Mouse (Mus musculus): ENCODE results near the gene Cilp2. TPM values are rescaled to one million over a fixed set of nuclear protein-coding genes. Genes with fewer than 3 reads are reported as not detected.

Gene Cilp2
- polyA plus RNA-seq, 1 experiment from 2014 or later = 4.9 TPM

DNA sequence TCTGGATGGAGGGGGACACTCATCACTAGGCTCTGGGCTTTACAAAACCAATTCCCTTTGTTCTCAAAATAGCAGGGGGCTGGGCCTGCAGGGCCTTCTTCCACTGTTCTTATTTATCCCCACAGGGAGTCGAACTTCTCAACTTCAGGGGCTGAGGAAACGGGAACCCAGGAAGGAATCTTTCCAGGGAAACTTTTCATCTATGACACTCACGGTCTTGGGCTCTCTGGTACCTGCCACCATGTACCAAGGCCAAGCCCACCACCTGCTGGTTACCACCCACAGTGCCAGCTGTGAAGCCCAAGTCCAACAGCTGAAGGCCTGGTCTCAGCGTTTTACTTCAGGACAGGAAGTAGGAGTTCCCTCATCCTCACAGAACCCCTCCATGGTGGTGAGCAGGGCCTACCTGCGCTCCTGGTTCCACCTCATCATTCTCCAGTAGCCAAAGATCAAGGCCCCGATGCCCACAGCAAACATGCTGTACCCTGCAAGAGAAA is 7.4 kb upstream of the Cilp2 start:
- no peak overlapping the region for H3K4me2 ChIP-seq (ENCODE audit: low read length)
- ATAC-seq = no peak
- 0 out of 2 replicates have a peak, but pooled peaks cover 2% of the 10 kb centered on the region for H3K36me3 ChIP-seq (ENCODE audit: control insufficient read depth, insufficient read depth)
- 48% methylated on average over 6 of the region's 6 CpGs for WGBS
- no peak overlapping the region for H3K4me3 ChIP-seq (replicated peaks; ENCODE audit: low read length)
- peaks cover 5% of the 10 kb centered on the region for H3K27me3 ChIP-seq (replicated peaks; ENCODE audit: control insufficient read depth, insufficient read depth, low read length)
- H3K9me3 ChIP-seq (ENCODE audit: control insufficient read depth, low read length) = no peaks in the 10 kb centered on the region
- H3K27ac ChIP-seq (ENCODE audit: low read length) = no peak overlapping the region
- no peak overlapping the region for H3K9ac ChIP-seq (replicated peaks; ENCODE audit: low read depth, low read length)
- H3K4me1 ChIP-seq (replicated peaks; ENCODE audit: control insufficient read depth, insufficient read depth, low read length) = peaks cover 24% of the 10 kb centered on the region

DNA sequence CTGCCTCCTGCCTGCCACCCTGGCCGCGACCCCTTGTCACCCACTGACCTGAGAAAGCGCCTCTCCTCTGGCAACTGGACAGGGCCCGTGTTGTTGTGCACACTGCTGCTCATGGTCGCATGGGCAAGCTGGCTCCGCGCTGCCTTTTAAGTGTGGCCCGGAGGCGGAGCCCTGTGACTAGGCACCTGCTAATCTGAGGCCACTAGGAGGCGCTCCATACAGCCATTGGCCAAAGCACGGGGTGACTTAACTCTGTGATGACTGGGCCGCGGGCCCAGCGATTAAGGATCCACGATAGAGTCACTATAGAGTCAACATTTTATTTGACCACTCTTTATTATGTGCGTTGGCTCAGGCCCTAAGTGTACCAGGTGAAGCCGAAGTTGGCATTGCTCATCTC is 6.4 kb upstream of the Cilp2 start:
- WGBS = 22% methylated on average over 17 of the region's 17 CpGs
- Histone ChIP-seq H3K9ac (replicated peaks; ENCODE audit: low read depth, low read length) (no peak overlapping the region), H3K27ac (ENCODE audit: low read length) (no peak overlapping the region), H3K4me3 (replicated peaks; ENCODE audit: low read length) (no peak overlapping the region), H3K4me1 (replicated peaks; ENCODE audit: control insufficient read depth, insufficient read depth, low read length) (peaks cover 25% of the 10 kb centered on the region), H3K36me3 (ENCODE audit: control insufficient read depth, insufficient read depth) (0 out of 2 replicates have a peak, but pooled peaks cover 2% of the 10 kb centered on the region), H3K9me3 (ENCODE audit: control insufficient read depth, low read length) (no peaks in the 10 kb centered on the region), H3K4me2 (ENCODE audit: low read length) (no peak overlapping the region), H3K27me3 (replicated peaks; ENCODE audit: control insufficient read depth, insufficient read depth, low read length) (peaks cover 15% of the 10 kb centered on the region)
- peak; percentile 8; the same call in 1 of the 2 replicates for ATAC-seq

DNA sequence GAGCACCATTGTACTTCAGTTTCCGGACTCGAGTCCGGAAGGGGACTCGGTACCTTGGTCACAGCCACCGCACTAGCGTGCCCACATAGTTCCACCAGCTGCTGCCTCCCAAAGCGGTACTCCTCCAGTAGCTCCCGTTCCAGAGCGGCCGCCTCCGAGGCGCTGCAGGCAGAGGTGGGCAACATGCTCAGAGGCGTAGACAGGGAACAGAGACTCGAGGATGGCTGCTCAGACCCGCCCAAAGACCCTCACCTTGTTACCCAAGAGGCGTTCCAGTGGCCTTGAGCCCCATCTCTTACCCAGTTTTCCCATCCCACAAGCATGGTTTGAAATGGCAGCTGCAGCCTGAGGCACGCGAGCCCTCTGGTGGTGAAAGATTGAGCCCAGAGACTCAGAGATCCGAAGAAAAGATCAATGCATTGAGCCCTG is 3.3 kb upstream of the Cilp2 start:
- Histone ChIP-seq H3K36me3 (ENCODE audit: control insufficient read depth, insufficient read depth) (0 out of 2 replicates have a peak, but pooled peaks cover 2% of the 10 kb centered on the region), H3K27ac (ENCODE audit: low read length) (no peak overlapping the region; the same call in 1 of the 2 replicates), H3K9ac (replicated peaks; ENCODE audit: low read depth, low read length) (peak overlapping the region; percentile 31), H3K27me3 (replicated peaks; ENCODE audit: control insufficient read depth, insufficient read depth, low read length) (peaks cover 40% of the 10 kb centered on the region), H3K9me3 (ENCODE audit: control insufficient read depth, low read length) (no peaks in the 10 kb centered on the region), H3K4me3 (replicated peaks; ENCODE audit: low read length) (no peak overlapping the region), H3K4me1 (replicated peaks; ENCODE audit: control insufficient read depth, insufficient read depth, low read length) (peaks cover 41% of the 10 kb centered on the region), H3K4me2 (ENCODE audit: low read length) (peak overlapping the region; percentile 31)
- WGBS = 33% methylated on average over 19 of the region's 19 CpGs
- peak; percentile 16; the same call in 1 of the 2 replicates for ATAC-seq

DNA sequence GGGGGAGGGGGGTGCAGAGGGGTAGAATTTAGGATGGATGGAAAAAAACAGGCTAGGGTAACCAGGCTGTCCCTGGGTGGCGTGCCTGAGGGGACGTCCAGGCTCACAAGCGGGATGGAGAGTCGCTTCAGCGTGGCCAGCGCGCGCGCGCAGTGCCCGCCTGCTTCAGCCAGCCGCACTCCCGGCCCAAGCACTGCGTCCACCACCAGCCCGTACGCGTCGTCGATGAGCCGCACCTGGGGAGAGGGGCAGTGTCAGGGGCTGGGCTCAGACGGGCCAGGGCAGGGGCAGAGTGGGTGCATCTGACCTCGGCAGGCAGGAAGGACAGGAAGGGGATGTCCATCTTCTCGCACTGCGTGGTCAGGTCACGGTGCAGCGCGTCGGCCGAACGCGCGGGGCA is 1.4 kb upstream of the Cilp2 start:
- Histone ChIP-seq H3K27me3 (replicated peaks; ENCODE audit: control insufficient read depth, insufficient read depth, low read length) (peaks cover 59% of the 10 kb centered on the region), H3K27ac (ENCODE audit: low read length) (no peak overlapping the region), H3K4me3 (replicated peaks; ENCODE audit: low read length) (peak overlapping the region; percentile 17; the same call in 1 of the 2 replicates), H3K36me3 (ENCODE audit: control insufficient read depth, insufficient read depth) (no peaks in the 10 kb centered on the region), H3K4me2 (ENCODE audit: low read length) (peak overlapping the region; percentile 24), H3K9me3 (ENCODE audit: control insufficient read depth, low read length) (no peaks in the 10 kb centered on the region), H3K9ac (replicated peaks; ENCODE audit: low read depth, low read length) (0 out of 2 replicates have a peak overlapping the region, but pooled peaks have one; percentile 0), H3K4me1 (replicated peaks; ENCODE audit: control insufficient read depth, insufficient read depth, low read length) (peaks cover 42% of the 10 kb centered on the region)
- under 1% methylated on average over 25 of the region's 32 CpGs for WGBS
- ATAC-seq = no peak

DNA sequence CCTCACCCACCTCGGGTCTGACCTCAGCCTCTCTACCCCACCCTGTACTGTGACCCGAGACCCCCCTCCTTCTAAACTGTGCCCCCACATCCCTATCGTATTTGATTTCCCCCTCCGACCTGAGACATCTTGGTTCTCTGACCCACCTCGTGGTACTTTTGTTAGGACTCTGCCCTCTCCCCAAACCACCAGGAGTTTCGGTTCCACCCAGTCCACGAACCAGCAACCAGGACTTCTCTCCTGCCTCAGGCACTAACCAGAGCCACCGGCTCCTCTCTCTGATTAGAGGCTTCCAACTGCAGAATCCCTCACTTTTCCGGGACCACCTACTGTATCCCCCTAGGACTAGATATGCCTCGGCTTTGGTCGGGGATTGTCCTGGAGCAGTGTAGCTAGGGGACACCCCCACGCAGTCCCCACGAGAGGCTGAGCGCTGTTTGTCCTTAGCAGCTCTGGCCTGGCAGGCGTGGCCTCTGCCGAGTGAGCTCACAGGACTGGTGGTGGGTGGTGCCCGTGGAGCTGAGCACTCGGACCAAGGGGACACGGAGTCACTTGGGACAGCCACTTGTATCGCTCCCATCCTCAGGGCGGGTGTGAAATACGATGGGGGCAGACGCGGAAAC is 868 bp upstream of the Cilp2 start:
- H3K27me3 ChIP-seq (replicated peaks; ENCODE audit: control insufficient read depth, insufficient read depth, low read length) = peaks cover 64% of the 10 kb centered on the region
- H3K9ac ChIP-seq (replicated peaks; ENCODE audit: low read depth, low read length) = no peak overlapping the region
- ATAC-seq = no peak
- no peak overlapping the region for H3K27ac ChIP-seq (ENCODE audit: low read length)
- peak overlapping the region; percentile 47 for H3K4me2 ChIP-seq (ENCODE audit: low read length)
- peaks cover 42% of the 10 kb centered on the region for H3K4me1 ChIP-seq (replicated peaks; ENCODE audit: control insufficient read depth, insufficient read depth, low read length)
- H3K9me3 ChIP-seq (ENCODE audit: control insufficient read depth, low read length) = no peaks in the 10 kb centered on the region
- H3K36me3 ChIP-seq (ENCODE audit: control insufficient read depth, insufficient read depth) = no peaks in the 10 kb centered on the region
- 6% methylated on average over 24 of the region's 24 CpGs for WGBS
- peak overlapping the region; percentile 25 for H3K4me3 ChIP-seq (replicated peaks; ENCODE audit: low read length)

DNA sequence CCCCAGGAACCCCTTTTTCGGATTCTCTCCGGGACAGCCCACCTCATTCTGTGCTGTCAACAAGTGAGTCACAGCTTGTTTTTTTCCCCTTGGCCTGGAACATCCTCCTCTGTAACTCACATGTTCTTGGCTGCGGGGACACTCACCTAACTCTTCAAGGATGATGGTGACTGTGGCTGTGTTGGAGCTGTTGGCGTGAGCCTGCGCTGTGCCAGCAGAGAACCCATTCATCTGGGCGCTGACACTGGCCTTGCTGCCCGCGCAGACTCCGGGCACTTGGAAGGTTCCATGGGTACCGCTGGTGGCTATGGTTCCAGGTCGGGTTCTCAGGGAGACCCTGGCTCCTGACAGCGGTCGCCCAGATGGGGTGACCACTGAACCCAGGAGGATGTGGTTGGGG is 3.3 kb downstream of the Cilp2 start:
- no peak overlapping the region for H3K4me2 ChIP-seq (ENCODE audit: low read length)
- WGBS = 55% methylated on average over 13 of the region's 13 CpGs
- H3K9ac ChIP-seq (replicated peaks; ENCODE audit: low read depth, low read length) = no peak overlapping the region
- H3K4me3 ChIP-seq (replicated peaks; ENCODE audit: low read length) = no peak overlapping the region
- no peak overlapping the region for H3K27ac ChIP-seq (ENCODE audit: low read length)
- H3K27me3 ChIP-seq (replicated peaks; ENCODE audit: control insufficient read depth, insufficient read depth, low read length) = peaks cover 93% of the 10 kb centered on the region
- no peaks in the 10 kb centered on the region for H3K9me3 ChIP-seq (ENCODE audit: control insufficient read depth, low read length)
- H3K36me3 ChIP-seq (ENCODE audit: control insufficient read depth, insufficient read depth) = no peaks in the 10 kb centered on the region
- no peak for ATAC-seq
- peaks cover 40% of the 10 kb centered on the region for H3K4me1 ChIP-seq (replicated peaks; ENCODE audit: control insufficient read depth, insufficient read depth, low read length)

DNA sequence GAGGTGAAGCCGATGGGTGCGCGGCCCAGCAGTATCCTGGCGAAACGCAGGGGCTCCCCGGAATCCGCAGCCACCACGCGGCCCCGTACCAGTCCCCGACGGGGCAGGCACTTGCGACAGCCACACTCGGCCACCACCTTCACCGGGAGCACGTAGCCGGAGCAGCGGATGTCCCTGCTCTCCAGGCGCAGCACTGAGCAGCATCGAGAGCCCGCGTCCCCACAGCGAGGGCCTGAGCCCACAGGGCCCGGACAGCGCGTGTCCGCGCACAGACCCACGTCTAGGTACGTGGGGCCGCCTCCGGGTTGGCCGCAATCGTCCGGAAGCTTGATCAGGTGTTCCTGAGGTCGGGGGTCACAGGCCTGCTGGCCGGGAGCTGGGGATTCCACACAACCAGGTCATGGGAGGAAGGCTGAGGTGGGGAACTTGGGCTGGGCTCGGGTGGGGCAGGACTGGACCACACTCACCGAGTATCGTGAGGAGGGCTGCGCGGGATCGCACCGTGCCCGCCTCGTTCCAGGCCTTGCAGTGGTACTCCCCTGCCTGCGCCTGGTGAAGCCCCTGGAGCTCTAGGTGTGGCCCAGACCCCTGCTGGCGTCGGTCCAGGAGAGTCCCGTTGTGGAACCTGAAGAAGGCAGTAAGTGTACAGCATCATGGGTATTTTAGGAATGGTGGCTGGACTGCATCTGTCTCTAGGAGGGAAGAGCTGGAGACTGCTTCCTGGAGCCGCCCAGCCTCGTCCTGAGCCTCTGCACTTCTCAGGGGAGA is 4.5 kb downstream of the Cilp2 start:
- ATAC-seq = no peak
- 9% methylated on average over 51 of the region's 52 CpGs for WGBS
- Histone ChIP-seq H3K4me3 (replicated peaks; ENCODE audit: low read length) (peak overlapping the region; percentile 44), H3K27ac (ENCODE audit: low read length) (no peak overlapping the region), H3K4me1 (replicated peaks; ENCODE audit: control insufficient read depth, insufficient read depth, low read length) (peaks cover 30% of the 10 kb centered on the region), H3K9me3 (ENCODE audit: control insufficient read depth, low read length) (no peaks in the 10 kb centered on the region), H3K27me3 (replicated peaks; ENCODE audit: control insufficient read depth, insufficient read depth, low read length) (peaks cover 86% of the 10 kb centered on the region), H3K4me2 (ENCODE audit: low read length) (peak overlapping the region; percentile 57), H3K9ac (replicated peaks; ENCODE audit: low read depth, low read length) (no peak overlapping the region), H3K36me3 (ENCODE audit: control insufficient read depth, insufficient read depth) (no peaks in the 10 kb centered on the region)

DNA sequence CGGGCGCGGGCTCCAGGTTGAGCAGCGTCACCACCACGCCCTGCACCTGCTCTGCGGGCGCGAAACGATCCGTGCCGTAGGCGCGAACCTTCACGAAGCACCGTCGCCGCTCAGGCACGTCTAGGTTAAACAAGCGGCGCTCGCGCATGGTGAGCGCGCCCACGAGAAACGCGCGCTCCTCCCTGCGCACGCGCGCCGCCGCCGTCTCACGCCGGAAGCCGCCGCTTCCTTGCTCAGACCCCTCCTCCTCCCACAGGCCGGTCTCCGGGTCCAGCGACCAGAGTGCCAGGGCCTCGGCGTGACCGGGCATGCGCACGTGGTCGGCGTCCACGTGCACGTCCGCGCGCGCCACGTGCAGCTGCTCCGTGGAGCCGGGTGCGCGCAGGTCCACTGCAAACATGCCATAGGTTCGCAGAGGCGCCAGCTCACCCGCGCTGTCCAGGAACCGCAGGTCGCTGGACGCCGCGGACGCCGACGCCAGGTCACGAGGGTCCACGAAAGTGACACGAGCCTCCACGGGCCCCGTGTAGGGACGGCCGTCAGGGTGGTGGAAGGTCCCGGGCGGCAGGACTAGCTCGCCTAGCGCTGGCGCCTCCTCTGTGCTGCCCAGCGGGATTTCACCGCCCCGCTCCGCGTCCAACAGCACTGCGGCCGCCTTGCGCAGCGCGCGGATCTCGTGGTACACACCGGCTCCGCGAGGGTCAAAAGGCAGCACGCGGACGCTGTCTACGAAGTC is 5.3 kb downstream of the Cilp2 start:
- Histone ChIP-seq H3K4me2 (ENCODE audit: low read length) (peak overlapping the region; percentile 57), H3K36me3 (ENCODE audit: control insufficient read depth, insufficient read depth) (no peaks in the 10 kb centered on the region), H3K27me3 (replicated peaks; ENCODE audit: control insufficient read depth, insufficient read depth, low read length) (peaks cover 80% of the 10 kb centered on the region), H3K27ac (ENCODE audit: low read length) (no peak overlapping the region), H3K9me3 (ENCODE audit: control insufficient read depth, low read length) (no peaks in the 10 kb centered on the region), H3K4me3 (replicated peaks; ENCODE audit: low read length) (peak overlapping the region; percentile 44), H3K4me1 (replicated peaks; ENCODE audit: control insufficient read depth, insufficient read depth, low read length) (peaks cover 22% of the 10 kb centered on the region), H3K9ac (replicated peaks; ENCODE audit: low read depth, low read length) (peak overlapping the region; percentile 55)
- WGBS = 4% methylated on average over 102 of the region's 103 CpGs
- ATAC-seq = peak; percentile 66

Data from forebrain, embryonic 16.5 days (tissue).